Mouse (Mus musculus) telencephalon, adult 2 months (tissue): Measurements from ENCODE around the gene Tmem200a.

ENCODE experiments used
- DNase-seq: peaks from one replicate; pipeline ENCODE4 v3.0.0-alpha.2; 2011; ENCODE audit warnings: low read depth, low spot score

Tmem200a gene

GRCm38 (mm10) chr10:26078521-26079142, at the start of gene Tmem200a:
Gene Tmem200a, minus strand, starts transcription at chr10:26079052.
- peak; percentile 27 for DNase-seq

- DNase-seq: no peak
These were observed 41.0 kb upstream of the Tmem200a start for GRCm38 (mm10) chr10:26119822-26120183.

- no peak for DNase-seq
These were observed 40.4 kb upstream of the Tmem200a start for GRCm38 (mm10) chr10:26119067-26119821.

GRCm38 (mm10) chr10:26114409-26114808, 35.6 kb upstream of the Tmem200a start:
- no peak for DNase-seq

GRCm38 (mm10) chr10:26103330-26103982, 24.6 kb upstream of the Tmem200a start:
- no peak for DNase-seq

- no peak for DNase-seq
These were observed 3.2 kb upstream of the Tmem200a start for GRCm38 (mm10) chr10:26082081-26082480.

GRCm38 (mm10) chr10:26079678-26080077, 826 bp upstream of the Tmem200a start:
- no peak for DNase-seq

- no peak for DNase-seq
These were observed 976 bp downstream of the Tmem200a start, which contains the start of gene Gm9767 for GRCm38 (mm10) chr10:26077671-26078481. Gene Gm9767, plus strand, starts transcription at chr10:26078255.

- DNase-seq: no peak
These were observed 1.9 kb downstream of the Tmem200a start for GRCm38 (mm10) chr10:26076949-26077348.

- DNase-seq: no peak
These were observed 6.9 kb downstream of the Tmem200a start for GRCm38 (mm10) chr10:26071986-26072385.

- DNase-seq: no peak
These were observed 15.8 kb downstream of the Tmem200a start for GRCm38 (mm10) chr10:26063071-26063470.

GRCm38 (mm10) chr10:26059662-26060307, 19.1 kb downstream of the Tmem200a start:
- peak; percentile 60 for DNase-seq

GRCm38 (mm10) chr10:26051177-26051576, 27.7 kb downstream of the Tmem200a start:
- DNase-seq: no peak

GRCm38 (mm10) chr10:26034931-26035330, 43.9 kb downstream of the Tmem200a start:
- DNase-seq: peak; percentile 88

- DNase-seq: no peak
These were observed 60.1 kb downstream of the Tmem200a start for GRCm38 (mm10) chr10:26018740-26019139.

- no peak for DNase-seq
These were observed 64.6 kb downstream of the Tmem200a start for GRCm38 (mm10) chr10:26014298-26014697.

- no peak for DNase-seq
These were observed 69.9 kb downstream of the Tmem200a start for GRCm38 (mm10) chr10:26008948-26009347.

- no peak for DNase-seq
These were observed 73.4 kb downstream of the Tmem200a start for GRCm38 (mm10) chr10:26005471-26005870.

GRCm38 (mm10) chr10:26000893-26001292, 78.0 kb downstream of the Tmem200a start:
- peak; percentile 50 for DNase-seq

- peak; percentile 32 for DNase-seq
These were observed 79.4 kb downstream of the Tmem200a start for GRCm38 (mm10) chr10:25999291-25999930.

GRCm38 (mm10) chr10:25984056-25984455, 94.8 kb downstream of the Tmem200a start:
- no peak for DNase-seq
